Mouse (Mus musculus) lung, embryonic 16.5 days (tissue): ENCODE measurements at regions not wholly inside any gene's neighbourhood (a gene's known extent, or its start where the extent isn't known, plus 50 kb on each side); places are given as distances from the start of the nearest gene placed in this dataset.

ENCODE experiments used
- ATAC-seq: fragments of 200-750 bp; cut with Nextera tagmentation; 2 replicates; pipeline ENCODE4 v1.8.0; 2017; ENCODE audit warnings: low read depth, mild to moderate bottlenecking, moderate library complexity
- H3K27ac ChIP-seq: fragments of 300-500 bp; sonication (generic); 2 replicates; pipeline ENCODE4 v1.5.1; 2014; ENCODE audit warnings: mild to moderate bottlenecking, control low read depth, low read length
- H3K27me3 ChIP-seq: fragments of 300-500 bp; sonication (generic); 2 replicates; pipeline ENCODE4 v1.6.1; 2014; ENCODE audit warnings: low read depth, low read length, mixed read lengths; ENCODE audit not compliant: control insufficient read depth, insufficient read depth
- H3K36me3 ChIP-seq: fragments of 300-500 bp; sonication (generic); 2 replicates; pipeline ENCODE4 v1.6.1; 2014; ENCODE audit warnings: low read length; ENCODE audit not compliant: control insufficient read depth, insufficient read depth
- H3K4me1 ChIP-seq: fragments of 300-500 bp; sonication (generic); replicated peaks from 2 replicates; pipeline ENCODE4 v1.6.1; 2014; ENCODE audit warnings: low read length, mixed read lengths; ENCODE audit not compliant: control insufficient read depth, insufficient read depth
- H3K4me2 ChIP-seq: fragments of 300-500 bp; sonication (generic); 2 replicates; pipeline ENCODE4 v1.6.1; 2014; ENCODE audit warnings: low read depth, low read length, control low read depth
- H3K4me3 ChIP-seq: fragments of 300-500 bp; sonication (generic); 2 replicates; pipeline ENCODE4 v1.5.1; 2014; ENCODE audit warnings: mild to moderate bottlenecking, low read length, control low read depth
- H3K9ac ChIP-seq: fragments of 300-500 bp; sonication (generic); 2 replicates; pipeline ENCODE4 v1.6.1; 2014; ENCODE audit warnings: low read length, control low read depth
- H3K9me3 ChIP-seq: fragments of 300-500 bp; sonication (generic); 2 replicates; pipeline ENCODE4 v1.6.1; 2016; ENCODE audit warnings: low read length; ENCODE audit not compliant: control insufficient read depth
- WGBS: fragments of 180-500 bp; shearing (Covaris S2); extraction: QIAGEN DNeasy Blood & Tissue Kit; methylation state at CpG from one replicate; pipeline ENCODE4 v1.1.7; 2014; 5-methylcytosine and 5-hydroxymethylcytosine counted together

- no peak overlapping the region for H3K4me3 ChIP-seq
- 0 out of 2 replicates have a peak, but pooled peaks cover 2% of the 10 kb centered on the region for H3K4me1 ChIP-seq
- H3K27ac ChIP-seq, result no peak overlapping the region
- ATAC-seq, result no peak
- no peaks in the 10 kb centered on the region for H3K9me3 ChIP-seq
- H3K4me2 ChIP-seq, result no peak overlapping the region
- WGBS, result 85% methylated on average over 7 of the region's 7 CpGs
- no peaks in the 10 kb centered on the region for H3K36me3 ChIP-seq
- no peaks in the 10 kb centered on the region for H3K27me3 ChIP-seq
- no peak overlapping the region for H3K9ac ChIP-seq
Measured at GRCm38 (mm10) chr6:51043970-51044369, 388.5 kb upstream of the Nfe2l3 start.

DNA sequence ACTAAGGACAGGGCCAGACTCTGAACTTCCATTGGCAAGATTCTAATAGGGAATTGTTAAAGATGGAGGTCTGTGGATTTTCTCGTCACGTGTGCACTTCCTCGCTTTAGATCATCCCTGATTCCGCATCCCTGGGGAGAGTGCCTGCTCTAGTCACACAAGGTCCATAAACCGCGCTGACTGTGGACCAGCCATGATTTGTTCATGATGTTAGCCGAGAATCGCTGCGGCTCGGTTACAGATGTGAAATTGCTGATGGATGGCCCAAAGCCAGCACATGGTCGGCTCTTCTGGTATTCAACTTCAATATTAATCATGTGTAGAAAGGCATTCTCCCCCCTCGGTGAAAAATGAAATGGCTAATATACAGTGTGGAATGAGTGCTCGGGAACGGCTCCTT, 387.6 kb upstream of the Nfe2l3 start:
- Histone ChIP-seq H3K27ac (no peak overlapping the region), H3K9me3 (no peaks in the 10 kb centered on the region), H3K9ac (no peak overlapping the region), H3K4me3 (no peak overlapping the region), H3K4me1 (0 out of 2 replicates have a peak, but pooled peaks cover 2% of the 10 kb centered on the region), H3K27me3 (no peaks in the 10 kb centered on the region), H3K4me2 (no peak overlapping the region), H3K36me3 (no peaks in the 10 kb centered on the region)
- WGBS, result 67% methylated on average over 14 of the region's 14 CpGs
- ATAC-seq, result no peak

GRCm38 (mm10) chr6:51052451-51052921, 380.0 kb upstream of the Nfe2l3 start:
- no peak for ATAC-seq
- Histone ChIP-seq H3K4me3 (no peak overlapping the region), H3K9ac (no peak overlapping the region), H3K27me3 (no peaks in the 10 kb centered on the region), H3K27ac (no peak overlapping the region), H3K36me3 (no peaks in the 10 kb centered on the region), H3K9me3 (no peaks in the 10 kb centered on the region), H3K4me2 (no peak overlapping the region), H3K4me1 (no peaks in the 10 kb centered on the region)
- WGBS, result 54% methylated on average over 5 of the region's 5 CpGs

GRCm38 (mm10) chr6:51057229-51057628, 375.2 kb upstream of the Nfe2l3 start:
- no peaks in the 10 kb centered on the region for H3K36me3 ChIP-seq
- H3K4me3 ChIP-seq, result no peak overlapping the region
- no peak overlapping the region for H3K9ac ChIP-seq
- H3K9me3 ChIP-seq, result no peaks in the 10 kb centered on the region
- ATAC-seq, result no peak
- no peak overlapping the region for H3K4me2 ChIP-seq
- no peaks in the 10 kb centered on the region for H3K27me3 ChIP-seq
- no peak overlapping the region for H3K27ac ChIP-seq
- peaks cover 8% of the 10 kb centered on the region for H3K4me1 ChIP-seq
- 39% methylated on average over 7 of the region's 7 CpGs for WGBS

GRCm38 (mm10) chr6:51059923-51060847, 372.3 kb upstream of the Nfe2l3 start:
- H3K27ac ChIP-seq, result no peak overlapping the region
- ATAC-seq, result no peak
- no peak overlapping the region for H3K4me2 ChIP-seq
- WGBS, result 45% methylated on average over 7 of the region's 7 CpGs
- no peaks in the 10 kb centered on the region for H3K36me3 ChIP-seq
- no peaks in the 10 kb centered on the region for H3K9me3 ChIP-seq
- H3K4me3 ChIP-seq, result no peak overlapping the region
- no peaks in the 10 kb centered on the region for H3K27me3 ChIP-seq
- no peak overlapping the region for H3K9ac ChIP-seq
- H3K4me1 ChIP-seq, result peaks cover 8% of the 10 kb centered on the region

DNA sequence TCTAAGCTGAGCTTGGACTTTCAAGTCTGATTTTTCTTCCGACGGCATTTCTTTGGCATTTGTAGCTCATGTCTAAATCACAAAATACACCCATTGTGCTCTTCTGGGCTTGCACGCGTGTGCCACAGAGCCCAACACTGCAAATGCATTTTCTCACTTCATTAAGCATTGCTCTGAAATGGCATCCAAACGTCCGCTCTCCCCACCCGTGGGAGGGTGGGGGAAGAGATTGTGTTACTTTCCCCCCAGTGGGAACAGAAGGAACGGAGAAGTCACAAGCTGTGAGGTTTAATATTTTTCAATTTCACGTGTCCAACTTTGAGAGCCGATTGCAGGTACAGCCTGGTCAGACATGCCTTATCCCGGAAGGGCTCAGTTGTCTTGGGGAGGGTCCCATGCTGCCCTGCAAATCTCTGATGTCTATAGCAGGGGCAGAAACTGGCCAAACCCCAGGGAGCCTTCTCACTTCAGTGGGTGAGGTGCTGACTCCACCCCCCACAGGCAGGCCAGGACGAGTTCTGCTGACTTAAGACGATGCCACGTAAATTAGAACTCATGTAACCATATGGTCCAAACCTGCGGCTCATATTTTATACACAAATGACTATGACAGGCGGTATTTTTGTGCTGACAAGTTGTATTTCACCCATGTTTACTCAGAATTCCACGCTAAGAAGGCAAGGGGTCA, 371.5 kb upstream of the Nfe2l3 start:
- no peak overlapping the region for H3K4me2 ChIP-seq
- H3K27ac ChIP-seq, result no peak overlapping the region
- H3K9ac ChIP-seq, result no peak overlapping the region
- WGBS, result 44% methylated on average over 17 of the region's 17 CpGs
- no peaks in the 10 kb centered on the region for H3K36me3 ChIP-seq
- ATAC-seq, result no peak
- H3K27me3 ChIP-seq, result no peaks in the 10 kb centered on the region
- H3K4me3 ChIP-seq, result no peak overlapping the region
- H3K4me1 ChIP-seq, result peaks cover 8% of the 10 kb centered on the region
- H3K9me3 ChIP-seq, result no peaks in the 10 kb centered on the region

- H3K9ac ChIP-seq, result no peak overlapping the region
- peaks cover 8% of the 10 kb centered on the region for H3K4me1 ChIP-seq
- no peak for ATAC-seq
- H3K27ac ChIP-seq, result no peak overlapping the region
- no peaks in the 10 kb centered on the region for H3K36me3 ChIP-seq
- no peak overlapping the region for H3K4me2 ChIP-seq
- H3K9me3 ChIP-seq, result no peaks in the 10 kb centered on the region
- 65% methylated on average over 6 of the region's 6 CpGs for WGBS
- H3K4me3 ChIP-seq, result no peak overlapping the region
- H3K27me3 ChIP-seq, result no peaks in the 10 kb centered on the region
Measured at GRCm38 (mm10) chr6:51065156-51065555, 367.3 kb upstream of the Nfe2l3 start.

DNA sequence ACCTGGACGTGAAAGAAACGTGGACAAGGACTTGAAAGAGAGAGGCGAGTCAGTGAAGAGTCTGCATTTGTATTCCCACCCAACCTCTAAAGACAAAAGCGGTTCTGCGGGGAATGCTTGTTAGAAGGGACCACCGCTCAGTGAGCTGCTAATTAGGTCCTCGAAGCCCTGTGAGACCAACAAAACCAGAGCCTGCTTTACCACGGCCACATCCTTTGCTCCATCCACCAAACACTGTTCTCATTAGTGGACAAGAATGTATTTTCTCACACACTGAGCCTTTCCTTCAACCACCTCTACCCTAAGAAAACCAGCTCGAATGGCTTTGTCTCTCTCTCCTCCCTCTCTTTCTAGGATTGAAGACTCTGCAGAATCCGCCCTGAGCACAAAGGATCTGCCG, 365.1 kb upstream of the Nfe2l3 start:
- 85% methylated on average over 11 of the region's 11 CpGs for WGBS
- no peak overlapping the region for H3K4me2 ChIP-seq
- no peak overlapping the region for H3K4me3 ChIP-seq
- no peaks in the 10 kb centered on the region for H3K27me3 ChIP-seq
- no peak for ATAC-seq
- H3K27ac ChIP-seq, result no peak overlapping the region
- no peak overlapping the region for H3K9ac ChIP-seq
- no peaks in the 10 kb centered on the region for H3K36me3 ChIP-seq
- no peaks in the 10 kb centered on the region; the same call in 1 of the 2 replicates for H3K4me1 ChIP-seq
- H3K9me3 ChIP-seq, result no peaks in the 10 kb centered on the region

GRCm38 (mm10) chr6:51069945-51070344, 362.5 kb upstream of the Nfe2l3 start:
- no peak overlapping the region for H3K4me3 ChIP-seq
- no peak overlapping the region for H3K27ac ChIP-seq
- H3K36me3 ChIP-seq, result no peaks in the 10 kb centered on the region
- H3K27me3 ChIP-seq, result no peaks in the 10 kb centered on the region
- H3K4me2 ChIP-seq, result no peak overlapping the region
- H3K9me3 ChIP-seq, result no peaks in the 10 kb centered on the region
- no peak overlapping the region for H3K9ac ChIP-seq
- WGBS, result 40% methylated on average over 5 of the region's 5 CpGs
- ATAC-seq, result no peak
- H3K4me1 ChIP-seq, result peaks cover 5% of the 10 kb centered on the region
